Mouse (Mus musculus) spleen, adult 2 months (tissue): ENCODE measurements around the gene Fam216b.

Source experiments
- CTCF ChIP-seq: fragments of 200-500 bp; IDR thresholded peaks from 2 replicates; pipeline ENCODE4 v1.5.1; 2011; ENCODE audit warnings: mild to moderate bottlenecking, inconsistent platforms; ENCODE audit not compliant: insufficient read depth, insufficient read length, insufficient replicate concordance; ENCODE audit errors: extremely low read depth
- POLR2A ChIP-seq: fragments of 200-500 bp; IDR thresholded peaks from 2 replicates; pipeline ENCODE4 v1.6.1; 2011; ENCODE audit warnings: low read depth, low read length, inconsistent platforms

DNA sequence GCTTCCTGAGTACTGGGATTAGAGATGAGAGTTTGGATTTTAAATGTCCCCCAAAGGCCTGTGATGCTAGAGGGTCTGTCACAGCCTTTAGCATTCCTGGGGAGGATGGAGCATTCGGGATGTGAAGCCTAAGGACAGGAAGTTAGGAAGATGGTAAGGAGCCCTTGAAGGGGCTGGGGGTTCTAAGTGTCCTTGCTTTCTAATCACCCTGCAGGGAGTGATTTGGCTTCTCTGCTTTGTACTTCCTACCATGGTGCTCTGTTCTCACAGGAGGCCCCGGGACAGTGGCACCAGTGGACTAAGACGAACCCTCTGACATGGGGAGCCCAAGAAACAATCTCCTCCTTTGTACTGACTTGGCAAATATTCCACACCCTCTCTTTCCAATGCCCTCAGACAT lies 23.7 kb upstream of the Fam216b start:
- TF ChIP-seq CTCF (no peak), POLR2A (no peak)
